Mouse (Mus musculus) ES-E14 (cell line): ENCODE measurements around the gene Ntm. TPM values are rescaled to one million over a fixed set of nuclear protein-coding genes. Genes with fewer than 3 reads are reported as not detected.

Experiments used
- DNase-seq: peaks from one replicate; pipeline ENCODE4 v3.0.0-alpha.2; 2013; ENCODE audit warnings: low read depth, low spot score
- H3K27ac ChIP-seq: 2 replicates; pipeline ENCODE4 v1.5.1; 2012; ENCODE audit warnings: low read depth, mild to moderate bottlenecking, low read length, moderate library complexity, mixed read lengths; ENCODE audit not compliant: poor library complexity, insufficient read depth, severe bottlenecking
- H3K36me3 ChIP-seq: 2 replicates; pipeline ENCODE4 v1.6.1; 2012; ENCODE audit warnings: mild to moderate bottlenecking, low read length, moderate library complexity, mixed read lengths; ENCODE audit not compliant: control insufficient read depth, poor library complexity, insufficient read depth, severe bottlenecking
- H3K4me1 ChIP-seq, 2 experiments: fragments of 150-350 bp in 1 of 2; sonication (generic) in 1 of 2; 2 replicates each; pipeline ENCODE4 v1.6.1; 2012; ENCODE audit warnings: low read length in 2 of 2, mild to moderate bottlenecking in 1 of 2, mixed read lengths in 1 of 2; ENCODE audit not compliant: control insufficient read depth in 2 of 2, insufficient read depth in 2 of 2, poor library complexity in 1 of 2
- H3K4me3 ChIP-seq, 2 experiments: fragments of 150-350 bp in 1 of 2; sonication (generic) in 1 of 2; 2 replicates each; pipeline ENCODE4 v1.5.1; 2012; ENCODE audit warnings: low read length in 2 of 2, low read depth in 1 of 2, mild to moderate bottlenecking in 1 of 2, mixed read lengths in 1 of 2; ENCODE audit not compliant: insufficient read depth in 1 of 2, poor library complexity in 1 of 2, severe bottlenecking in 1 of 2
- H3K9ac ChIP-seq: 2 replicates; pipeline ENCODE4 v1.6.1; 2012; ENCODE audit warnings: low read depth, mild to moderate bottlenecking, low read length, mixed read lengths; ENCODE audit not compliant: poor library complexity, insufficient read depth, severe bottlenecking
- H3K9me3 ChIP-seq: fragments of 150-350 bp; sonication (generic); 2 replicates; pipeline ENCODE4 v1.6.1; 2012; ENCODE audit warnings: low read depth, mild to moderate bottlenecking, low read length; ENCODE audit not compliant: control insufficient read depth, insufficient read depth
- CHD2 ChIP-seq: IDR thresholded peaks from 2 replicates; pipeline ENCODE4 v1.6.1; 2014; ENCODE audit warnings: mild to moderate bottlenecking, low read depth, low read length, inconsistent platforms
- HCFC1 ChIP-seq: IDR thresholded peaks from 2 replicates; pipeline ENCODE4 v1.6.1; 2012; ENCODE audit warnings: low read length, inconsistent platforms, borderline replicate concordance; ENCODE audit not compliant: insufficient read depth
- MAFK ChIP-seq: IDR thresholded peaks from 2 replicates; pipeline ENCODE4 v1.6.1; 2014; ENCODE audit warnings: mild to moderate bottlenecking, low read depth, low read length, inconsistent platforms; ENCODE audit not compliant: insufficient read depth
- ZC3H11A ChIP-seq: IDR thresholded peaks from 2 replicates; pipeline ENCODE4 v1.6.1; 2012; ENCODE audit warnings: low read depth, mild to moderate bottlenecking, inconsistent platforms, low read length, borderline replicate concordance
- ZNF384 ChIP-seq: IDR thresholded peaks from 2 replicates; pipeline ENCODE4 v1.6.1; 2012; ENCODE audit warnings: low read depth, low read length, inconsistent platforms
- in situ Hi-C, 2 experiments: fragments of 600-800 bp; cut with MboI; formaldehyde crosslinking; loops; one replicate each; pipeline ENCODE4 v1.15.1; 2025; ENCODE audit warnings: low sequenced_read_pairs in 2 of 2, inconsistent platforms in 1 of 2; ENCODE audit not compliant: unreplicated experiment in 2 of 2
- total RNA-seq: library from RNA; depleted of rRNA; stranded (reverse); fragments of 300-350 nt; gene quantifications from 2 replicates; pipeline ENCODE4 v1.2.3, GENCODE M21; 2012

Gene Ntm
- total RNA-seq, 1 experiment = 0.67 TPM

DNA sequence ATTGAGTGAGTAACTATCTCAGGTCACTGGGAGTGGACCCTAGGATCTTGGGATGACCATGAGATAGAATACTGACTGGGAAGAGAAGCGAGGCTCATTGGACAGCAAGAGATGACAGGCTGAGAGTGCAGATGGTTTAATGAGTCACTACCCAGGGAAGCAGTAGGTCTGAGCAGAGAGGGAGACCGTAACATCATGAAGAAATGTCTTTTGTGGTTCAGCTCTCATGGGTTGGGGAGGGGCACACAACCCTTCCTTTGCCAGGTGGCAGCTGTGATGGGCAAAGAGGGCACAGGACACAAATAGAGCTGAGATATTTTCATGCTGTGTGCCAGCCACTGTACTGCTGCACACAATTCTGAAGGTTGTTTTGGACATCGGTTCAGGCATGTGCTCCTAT is 724.0 kb downstream of the Ntm start:
- no peak for TF ChIP-seq CHD2
- no peak for TF ChIP-seq ZNF384
- TF ChIP-seq HCFC1 = no peak
- no peak for TF ChIP-seq MAFK
- no peak for TF ChIP-seq ZC3H11A
- Histone ChIP-seq H3K9me3 (no peaks in the 10 kb centered on the region), H3K27ac (no peak overlapping the region), H3K4me3 (no peak overlapping the region), H3K36me3 (no peaks in the 10 kb centered on the region), H3K9ac (no peak overlapping the region), H3K4me1 (no peaks in the 10 kb centered on the region)
- no peak for DNase-seq
- in situ Hi-C loops = no loop called here

GRCm38 (mm10) chr9:29236752-29237151 is 726.2 kb downstream of the Ntm start:
- Histone ChIP-seq H3K4me1 (no peaks in the 10 kb centered on the region), H3K9ac (no peak overlapping the region), H3K4me3 (no peak overlapping the region), H3K9me3 (no peaks in the 10 kb centered on the region), H3K27ac (no peak overlapping the region), H3K36me3 (no peaks in the 10 kb centered on the region)
- DNase-seq = no peak
- in situ Hi-C loops = no loop called here
- no peak for TF ChIP-seq ZC3H11A

DNA sequence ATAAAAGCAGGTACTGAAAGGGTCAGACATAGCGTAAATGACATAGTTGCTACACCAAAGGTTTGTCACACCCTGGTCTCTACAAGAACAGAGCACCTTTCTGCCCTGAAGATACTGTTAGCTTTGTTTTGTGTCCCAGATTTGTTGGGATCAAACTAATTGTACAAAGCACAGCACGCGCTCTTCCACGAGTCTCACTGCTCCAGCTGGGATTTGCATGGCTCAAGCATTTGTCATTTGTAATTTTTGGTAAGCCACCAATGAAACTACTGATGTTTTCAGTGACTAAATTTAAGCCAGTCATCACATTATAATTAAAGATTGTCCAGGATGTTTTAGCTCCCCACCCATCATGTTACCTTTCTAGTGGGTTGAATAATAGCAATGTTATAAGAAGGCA is 735.2 kb downstream of the Ntm start:
- peaks cover 0 to 9% of the 10 kb centered on the region in 2 experiments; a peak in 2 of 4 replicates for H3K4me1 ChIP-seq
- TF ChIP-seq CHD2 (no peak), ZC3H11A (no peak), HCFC1 (no peak), MAFK (no peak), ZNF384 (no peak)
- H3K9me3 ChIP-seq = no peaks in the 10 kb centered on the region
- H3K9ac ChIP-seq = no peak overlapping the region
- H3K27ac ChIP-seq = no peak overlapping the region
- H3K4me3 ChIP-seq = no peak overlapping the region
- in situ Hi-C loops = no loop called here
- no peak for DNase-seq
- H3K36me3 ChIP-seq = no peaks in the 10 kb centered on the region

DNA sequence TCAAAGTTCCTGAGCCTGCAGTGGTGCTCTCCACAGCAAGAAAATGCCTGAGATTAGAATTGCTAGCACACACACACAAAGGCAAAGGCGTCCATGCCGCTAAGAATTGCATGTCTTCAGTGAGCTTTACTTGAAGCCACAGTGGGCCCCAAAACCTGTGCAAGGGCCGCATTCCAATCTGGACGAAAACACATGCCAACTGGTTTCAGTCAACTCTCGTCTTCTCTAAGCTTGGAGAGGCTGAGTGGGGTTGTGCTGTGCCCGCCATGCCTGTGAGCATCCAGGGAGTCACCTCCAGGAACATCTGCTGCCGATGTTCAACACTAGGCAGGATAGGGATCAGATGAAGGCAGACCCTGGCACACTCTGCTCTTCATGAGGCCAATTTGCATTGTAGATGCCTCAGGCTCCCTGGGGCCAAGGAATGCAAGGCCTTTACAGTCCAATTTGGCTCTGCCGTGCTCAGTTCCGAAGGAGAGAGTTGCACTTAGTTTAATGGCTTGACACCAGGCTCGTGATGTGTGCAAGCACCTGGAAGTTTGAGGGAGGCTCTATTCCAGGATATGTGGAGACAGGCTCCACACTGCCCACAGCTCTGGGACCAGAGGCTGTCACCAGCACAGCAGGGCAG is 739.9 kb downstream of the Ntm start:
- no peak overlapping the region for H3K27ac ChIP-seq
- H3K9me3 ChIP-seq = no peaks in the 10 kb centered on the region
- peaks cover 0 to 9% of the 10 kb centered on the region in 2 experiments; a peak in 2 of 4 replicates for H3K4me1 ChIP-seq
- no peak overlapping the region for H3K4me3 ChIP-seq
- in situ Hi-C loops = no loop called here
- H3K36me3 ChIP-seq = no peaks in the 10 kb centered on the region
- no peak for TF ChIP-seq ZC3H11A
- no peak for TF ChIP-seq CHD2
- no peak for TF ChIP-seq ZNF384
- TF ChIP-seq MAFK = no peak
- no peak for TF ChIP-seq HCFC1
- peak; percentile 20 for DNase-seq
- no peak overlapping the region for H3K9ac ChIP-seq

DNA sequence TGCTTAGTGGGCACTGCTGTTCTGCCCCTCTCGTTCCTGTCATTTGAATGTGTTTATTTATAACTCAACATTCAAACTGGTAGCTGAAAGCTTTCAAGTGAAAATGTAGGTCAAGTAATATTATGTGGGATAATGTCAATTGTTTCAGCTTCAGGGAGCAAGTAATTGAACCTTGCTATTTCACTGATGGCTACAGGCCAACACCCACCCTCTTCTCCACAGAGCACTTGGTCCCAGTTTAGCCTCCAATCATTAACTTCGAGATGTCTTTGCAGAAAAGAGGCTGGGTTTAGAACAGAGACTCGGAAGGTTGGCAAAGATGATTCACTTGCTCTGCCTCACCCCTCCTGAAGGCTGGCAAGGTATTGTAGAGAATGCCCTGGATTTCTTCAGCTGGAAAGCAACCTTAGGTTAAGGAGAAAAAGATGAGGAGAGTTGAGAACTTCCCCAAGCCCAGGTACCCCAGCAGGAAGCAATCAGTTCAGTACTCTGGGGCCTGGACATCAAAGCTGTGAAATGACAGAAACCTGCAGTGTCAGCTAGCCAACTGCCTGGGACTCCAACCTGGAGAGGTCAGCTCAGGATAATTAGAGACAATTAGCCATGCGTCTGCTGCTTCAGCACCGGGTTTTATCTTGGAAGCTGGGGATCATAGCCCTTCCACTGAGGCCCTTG is 741.9 kb downstream of the Ntm start:
- DNase-seq = no peak
- TF ChIP-seq HCFC1 (no peak), MAFK (no peak), ZNF384 (no peak), ZC3H11A (no peak), CHD2 (no peak)
- no peak overlapping the region for H3K4me3 ChIP-seq
- in situ Hi-C loops = no loop called here
- no peaks in the 10 kb centered on the region for H3K9me3 ChIP-seq
- no peaks in the 10 kb centered on the region for H3K36me3 ChIP-seq
- H3K9ac ChIP-seq = no peak overlapping the region
- H3K27ac ChIP-seq = no peak overlapping the region
- H3K4me1 ChIP-seq = peaks cover 0 to 7% of the 10 kb centered on the region in 2 experiments; a peak in 2 of 4 replicates
